Mouse (Mus musculus) kidney, adult 2 months (tissue): ENCODE measurements around the gene Marco.

Experiments
- CTCF ChIP-seq: fragments of 200-500 bp; conservative IDR thresholded peaks from 2 replicates; pipeline ENCODE4 v1.5.1; 2011; ENCODE audit warnings: low read depth, mild to moderate bottlenecking, control low read depth, low read length, moderate library complexity, mixed read lengths; ENCODE audit not compliant: insufficient read depth, insufficient read length
- POLR2A ChIP-seq: fragments of 200-500 bp; IDR thresholded peaks from one replicate; pipeline ENCODE4 v1.6.1; 2011; ENCODE audit warnings: low read depth, low read length, control low read depth

GRCm38 (mm10) chr1:120468891-120469290 lies 35.9 kb downstream of the Marco start:
- peak; percentile 37; the same call in 1 of the 2 replicates for TF ChIP-seq CTCF
- TF ChIP-seq POLR2A = no peak
